Mouse (Mus musculus) skeletal muscle tissue, adult 2 months (tissue): ENCODE data around the gene Rgs7bp.
A peak's percentile ranks its signal among the peaks of the same experiment; 100 is the strongest.

Experiments used
- DNase-seq: peaks from one replicate; pipeline ENCODE4 v3.0.0-alpha.2; 2012; ENCODE audit warnings: low read depth, low spot score

The Rgs7bp gene

DNA sequence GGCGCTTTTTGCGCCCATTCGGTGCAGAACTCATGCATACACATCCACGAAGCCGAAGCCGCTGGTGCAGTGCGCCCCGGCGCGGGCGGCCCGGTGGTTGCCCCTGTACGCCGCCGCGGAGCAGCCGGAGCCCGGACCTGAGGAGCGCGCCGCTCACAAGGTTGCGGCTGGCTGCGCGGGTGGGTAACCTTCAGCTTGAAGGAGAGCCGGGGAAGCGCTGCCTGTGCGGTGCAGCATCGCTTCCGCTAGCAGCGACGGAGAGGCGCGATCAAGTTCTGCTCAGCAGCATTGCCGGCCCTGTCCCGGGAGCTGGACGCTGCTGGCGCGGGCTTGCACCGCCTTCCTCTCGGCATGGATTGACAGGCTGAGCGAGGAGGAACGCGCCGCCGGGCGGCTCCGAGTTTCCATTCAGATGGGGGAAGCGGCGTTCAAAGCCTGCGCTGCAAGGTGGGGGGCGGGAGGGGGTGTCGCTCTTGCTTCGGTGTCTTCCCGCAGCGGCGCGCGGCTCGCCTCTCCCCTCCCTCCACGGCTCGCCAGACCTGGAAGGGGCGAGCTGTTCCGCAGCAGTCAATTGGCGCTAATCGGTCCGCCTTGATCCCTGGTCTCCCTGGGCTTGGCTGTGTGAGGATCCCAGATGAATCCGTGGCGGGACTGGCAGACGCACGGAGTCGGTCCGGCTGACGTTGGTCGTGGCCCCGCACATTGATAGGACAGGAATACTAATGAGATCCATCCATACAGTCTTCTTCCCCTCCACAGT lies at the start of gene Rgs7bp:
Gene Rgs7bp, minus strand, starts transcription at position 750 of the 760 bp plus-strand sequence.
- peak; percentile 15 for DNase-seq

DNA sequence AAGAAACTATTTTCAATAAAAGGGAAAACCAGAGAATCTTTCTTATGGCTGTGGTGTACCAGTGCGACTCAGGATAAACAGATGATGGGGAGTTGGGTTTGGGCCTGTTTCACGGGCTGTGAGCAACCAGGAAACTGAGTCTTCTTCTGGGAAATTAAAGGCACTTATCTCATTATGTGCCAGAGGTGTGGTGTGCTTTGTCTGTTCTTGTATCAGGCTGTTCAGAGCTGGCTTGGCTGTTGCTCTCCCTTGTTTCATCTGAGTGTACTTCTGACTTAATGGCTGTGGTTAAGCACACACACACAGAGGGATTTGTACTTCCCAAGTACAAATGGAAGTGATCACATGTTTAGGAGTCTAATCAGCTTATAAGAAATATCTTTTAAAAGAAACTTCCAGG lies 49.7 kb upstream of the Rgs7bp start:
- DNase-seq = no peak

DNA sequence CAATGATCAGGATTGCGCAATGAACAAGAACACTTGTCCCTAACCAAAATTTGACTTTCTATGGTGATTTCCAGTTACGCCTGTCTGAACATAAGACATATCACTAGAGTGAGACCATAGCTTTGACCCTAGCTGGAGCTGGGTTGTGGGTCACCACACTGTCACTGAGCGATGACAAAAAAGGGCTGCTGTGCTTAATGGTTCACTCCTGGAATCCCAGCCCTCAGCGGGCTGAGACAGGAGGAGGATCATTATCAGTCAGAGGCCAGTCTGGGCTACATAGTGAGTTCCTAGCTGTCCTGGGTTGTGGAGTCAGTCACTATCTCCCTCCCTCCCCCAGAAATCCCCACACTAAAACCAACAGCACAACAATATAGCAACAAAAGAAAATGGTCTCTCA lies 46.0 kb upstream of the Rgs7bp start:
- no peak for DNase-seq

DNA sequence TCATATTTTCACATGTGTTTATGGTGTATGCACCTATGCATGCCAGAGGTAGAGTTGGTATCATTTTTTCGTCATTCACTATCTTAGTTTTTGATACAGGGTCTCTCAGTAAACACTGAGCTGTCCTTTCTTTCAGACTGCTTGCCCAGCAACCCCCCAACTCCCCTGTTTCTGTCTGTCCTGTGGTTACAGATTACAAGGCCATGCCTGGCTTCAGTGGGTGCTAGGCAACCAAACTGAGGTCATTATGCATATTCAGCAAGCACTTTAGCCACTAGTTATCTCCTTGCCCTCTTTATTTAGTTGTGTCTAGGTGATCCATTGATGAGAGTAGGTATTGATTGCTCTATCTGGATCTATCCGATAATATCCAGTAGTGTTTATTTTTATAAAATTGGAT lies 41.6 kb upstream of the Rgs7bp start:
- no peak for DNase-seq

DNA sequence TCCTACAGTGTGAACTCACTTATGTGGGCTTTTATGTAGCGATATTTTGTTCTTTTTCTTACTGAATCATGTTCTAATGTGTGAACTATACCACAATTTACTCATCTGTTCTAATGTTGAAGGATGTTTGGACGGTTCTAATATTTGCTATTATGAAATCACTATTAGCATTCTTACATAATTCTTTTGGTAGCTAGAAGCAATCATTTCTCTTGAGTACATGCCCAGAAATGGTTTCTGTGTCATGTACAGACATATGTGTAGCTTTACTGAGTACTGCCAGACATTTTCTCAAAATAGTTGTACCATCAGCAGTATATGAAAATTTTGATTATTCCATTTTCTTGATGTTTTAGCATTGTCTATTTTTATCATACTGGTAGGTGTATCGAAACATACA lies 34.5 kb upstream of the Rgs7bp start:
- DNase-seq = no peak

DNA sequence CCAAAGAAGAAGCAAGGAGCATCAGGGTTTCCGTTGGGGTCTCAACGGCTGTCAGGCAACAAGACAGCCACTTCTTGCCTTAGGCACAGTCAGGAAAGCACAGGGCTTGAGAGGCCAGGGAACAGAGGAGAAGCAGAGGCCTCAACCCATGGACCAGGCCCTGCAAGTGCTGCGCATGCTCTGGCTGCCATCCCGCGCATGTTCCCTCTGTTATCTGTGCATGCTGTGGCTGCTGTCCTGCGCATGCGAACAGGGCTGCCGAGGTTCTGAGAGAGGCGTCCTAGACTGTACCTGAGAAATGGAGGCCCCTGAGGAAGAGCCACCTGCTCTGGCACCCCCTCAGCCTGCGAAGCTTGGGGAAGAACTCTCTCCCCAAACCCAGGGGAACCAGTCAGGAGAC lies 27.1 kb upstream of the Rgs7bp start, which contains the start of gene 4933425L06Rik:
Gene 4933425L06Rik, plus strand, starts transcription at position 261 of the 400 bp plus-strand sequence.
- no peak for DNase-seq

DNA sequence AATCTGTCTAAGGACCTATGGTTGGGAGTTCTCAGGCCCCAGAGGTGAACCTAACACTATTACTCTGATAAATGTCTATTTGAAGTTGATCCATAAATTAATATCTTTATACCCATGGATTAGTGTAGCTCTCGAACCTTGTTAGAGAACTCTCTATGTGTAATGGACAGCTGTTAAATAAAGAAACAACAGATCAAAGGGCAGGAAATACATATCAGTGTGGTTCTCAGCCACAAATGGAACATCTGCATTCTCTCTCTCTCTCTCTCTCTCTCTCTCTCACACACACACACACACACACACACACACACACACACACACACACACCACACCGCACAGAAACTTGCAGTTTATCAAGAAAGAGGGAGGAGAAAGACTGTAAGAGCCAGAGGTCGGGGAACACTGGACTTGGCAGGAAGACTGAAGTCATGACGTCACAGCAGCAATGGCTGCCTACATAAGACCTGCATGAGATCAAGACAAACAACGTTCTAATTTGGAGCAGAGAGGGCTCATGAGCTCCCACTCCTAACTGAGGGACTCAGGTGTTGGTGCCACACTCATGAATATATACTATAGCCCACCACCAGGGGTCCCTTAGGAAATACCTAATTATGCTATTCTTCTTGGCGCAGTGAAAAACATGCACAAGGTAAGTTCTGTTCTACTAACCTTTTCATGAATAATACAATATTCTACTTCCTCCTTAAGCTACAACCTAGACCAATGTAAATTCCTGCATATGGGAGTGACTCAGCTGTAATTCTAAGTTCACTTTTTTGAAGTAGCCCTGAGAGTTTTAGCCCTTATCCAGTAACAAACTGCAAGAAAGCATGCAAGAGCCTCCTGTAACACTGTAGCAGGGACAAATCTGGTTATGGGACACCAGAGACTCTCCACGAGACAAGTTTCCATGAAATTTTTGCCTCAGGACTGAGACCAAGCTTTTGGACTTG lies 12.4 kb upstream of the Rgs7bp start:
- no peak for DNase-seq

DNA sequence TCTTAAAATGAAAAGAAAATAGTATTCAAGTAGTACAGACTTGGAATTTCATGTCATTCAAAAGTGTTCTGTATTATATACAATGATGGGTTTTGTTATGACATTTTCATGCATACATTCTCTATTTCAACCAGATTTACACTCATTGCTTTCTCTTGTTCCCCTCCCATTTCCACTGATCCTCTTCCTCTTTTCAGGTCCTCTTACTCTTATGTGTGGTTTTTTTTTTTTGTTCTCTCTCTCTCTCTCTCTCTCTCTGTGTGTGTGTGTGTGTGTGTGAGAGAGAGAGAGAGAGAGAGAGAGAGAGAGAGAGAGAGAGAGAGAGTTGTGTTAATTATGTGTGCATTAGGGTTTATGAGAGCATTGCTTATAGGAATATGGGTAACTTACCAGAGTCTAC lies 11.4 kb upstream of the Rgs7bp start:
- no peak for DNase-seq

DNA sequence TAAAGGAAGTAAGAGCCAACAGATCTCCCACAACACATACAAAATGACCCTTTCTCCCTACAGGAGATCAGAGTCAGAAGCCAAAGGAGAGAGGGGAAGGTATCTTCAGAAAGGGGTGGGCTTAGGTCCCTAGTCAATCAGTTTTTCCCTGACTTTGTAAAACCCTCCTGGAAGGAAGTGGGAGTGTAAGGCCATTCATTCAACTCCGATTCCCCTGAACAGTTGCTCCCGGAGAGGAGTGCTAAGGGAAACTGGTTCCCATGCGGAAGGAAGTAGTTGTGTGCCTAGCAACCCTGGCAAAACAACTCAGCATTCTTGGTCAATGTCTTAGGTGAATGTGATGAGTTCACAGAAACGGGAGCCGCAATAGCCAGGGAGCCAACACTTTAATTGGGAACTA lies 644 bp upstream of the Rgs7bp start:
- DNase-seq = peak; percentile 30

DNA sequence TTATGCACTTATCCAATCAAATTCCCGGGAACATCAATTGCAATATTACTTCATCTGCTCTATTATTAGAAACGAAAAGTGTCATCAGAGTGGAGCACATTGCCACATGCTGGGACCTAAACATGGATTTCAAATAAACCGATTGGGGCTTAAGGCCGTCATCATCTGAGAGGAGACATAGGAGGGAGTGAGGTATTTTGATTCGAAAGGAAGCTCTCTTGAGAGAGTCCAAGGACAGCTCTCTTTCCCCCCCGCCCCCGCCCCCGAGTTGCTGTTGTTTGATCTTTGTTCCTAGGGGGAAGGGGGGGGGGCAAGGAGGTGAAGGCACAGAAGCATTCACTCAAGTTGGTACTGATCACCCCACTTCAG lies 195 bp upstream of the Rgs7bp start:
- no peak for DNase-seq

DNA sequence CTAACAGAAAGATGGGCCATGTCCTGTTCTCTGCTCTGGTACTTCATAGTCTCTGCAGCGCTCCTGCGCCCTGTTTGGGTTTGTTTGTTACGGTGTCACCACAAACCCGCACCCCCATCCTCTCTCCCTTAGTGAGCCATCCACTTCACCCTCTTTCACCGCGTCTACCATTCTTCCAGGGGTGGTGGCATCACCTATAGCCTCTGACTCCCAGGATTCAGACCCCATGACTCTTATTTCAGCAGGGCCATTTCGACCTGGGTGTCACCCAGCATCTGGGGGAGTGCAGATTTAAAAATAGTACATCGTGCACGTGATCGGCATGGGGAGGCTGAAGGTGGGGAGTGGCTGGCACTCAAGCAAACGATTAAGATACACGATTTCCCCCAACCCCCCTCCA lies 1.1 kb downstream of the Rgs7bp start:
- no peak for DNase-seq

DNA sequence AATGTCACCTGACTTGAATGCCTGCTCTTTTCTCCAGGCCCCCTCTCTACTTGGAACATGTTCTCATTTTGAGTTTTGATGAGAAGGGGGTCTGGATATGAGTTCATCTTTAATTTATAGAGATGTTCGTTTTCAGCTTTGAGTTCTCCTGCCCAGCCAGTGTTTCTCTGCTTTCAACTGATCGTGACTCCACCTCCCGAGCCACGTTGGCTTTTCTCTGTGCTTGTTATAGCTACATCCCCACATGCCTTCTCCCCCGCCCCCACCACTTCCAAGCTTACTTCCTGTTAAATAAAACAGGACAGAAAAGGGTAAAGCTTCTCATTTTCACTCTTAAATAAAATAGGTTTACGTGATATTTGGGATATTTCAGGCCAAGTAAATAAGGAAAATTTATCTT lies 3.3 kb downstream of the Rgs7bp start:
- no peak for DNase-seq

DNA sequence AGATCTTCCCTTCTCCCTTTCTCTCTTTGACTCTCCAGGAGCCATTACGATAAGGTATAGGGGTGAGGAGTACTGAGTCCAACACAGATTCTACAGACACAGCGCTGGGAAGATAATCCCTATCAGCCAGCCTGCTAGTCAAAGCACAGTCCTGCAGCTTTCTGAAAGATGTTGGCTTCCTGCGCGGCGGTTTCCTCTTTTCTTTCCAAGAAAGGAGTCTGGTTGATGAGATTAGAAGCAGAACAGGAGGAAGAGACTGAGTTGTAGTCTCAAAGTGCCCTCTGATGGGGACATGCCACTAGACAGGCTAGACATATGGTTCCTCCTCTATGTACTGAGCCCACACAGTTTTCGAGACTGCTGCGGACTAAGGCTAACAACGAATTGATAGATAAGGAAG lies 6.1 kb downstream of the Rgs7bp start:
- no peak for DNase-seq

DNA sequence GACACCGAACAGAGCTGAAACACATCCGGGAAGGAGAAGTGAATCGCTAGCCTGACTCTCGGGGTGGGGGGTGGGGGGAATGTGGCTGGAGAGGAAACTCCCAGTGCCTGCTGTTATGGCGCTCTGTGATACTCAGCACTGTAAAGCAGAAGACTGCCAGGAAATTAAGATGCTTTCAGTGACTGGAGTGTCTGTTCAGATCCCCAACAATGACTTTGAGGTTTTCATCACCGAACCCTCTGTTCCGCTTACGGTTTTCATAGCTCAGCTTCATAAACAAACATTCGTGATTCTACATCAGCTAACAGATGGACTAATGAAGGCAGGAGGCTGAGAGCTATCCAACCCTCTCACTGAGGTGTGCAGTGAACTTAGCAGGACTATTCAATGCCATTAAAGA lies 7.4 kb downstream of the Rgs7bp start:
- DNase-seq = no peak

DNA sequence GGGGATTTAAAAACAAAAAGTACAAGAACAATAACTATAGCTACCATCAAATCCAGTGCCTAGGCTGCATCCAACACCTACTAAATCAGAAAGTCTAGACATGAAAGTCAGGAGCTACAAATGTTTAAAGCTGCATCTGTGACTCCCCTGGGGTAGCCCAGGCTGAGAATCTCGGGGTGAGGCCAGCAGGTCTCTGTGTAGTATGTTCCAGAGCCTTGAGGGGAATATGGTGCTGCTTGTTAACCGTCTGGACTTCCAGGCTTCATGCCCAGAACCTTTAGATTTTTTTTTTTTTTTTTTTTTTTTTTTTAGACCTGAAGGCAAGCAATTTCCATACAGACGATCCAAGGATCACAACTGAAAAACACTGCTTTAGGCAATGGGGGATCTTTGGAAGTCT lies 10.8 kb downstream of the Rgs7bp start:
- no peak for DNase-seq

DNA sequence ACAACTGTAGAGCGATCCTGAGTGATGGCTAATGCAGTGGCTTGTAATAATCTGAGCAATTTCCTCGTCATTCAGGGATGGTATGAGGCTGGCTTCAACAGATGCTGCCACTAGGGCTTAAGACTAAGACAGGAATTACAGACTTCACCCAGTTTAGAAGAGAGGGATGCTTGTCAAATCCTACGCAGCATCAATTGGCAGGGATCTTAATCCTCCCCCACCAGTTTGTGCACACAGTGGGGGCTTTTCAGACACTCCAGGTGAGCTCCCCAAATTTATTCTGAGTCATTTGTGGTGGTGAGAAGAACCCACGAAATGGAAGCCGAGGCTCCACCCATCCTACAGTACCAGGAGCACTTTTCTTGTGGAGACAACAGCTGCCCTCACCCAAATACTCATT lies 16.4 kb downstream of the Rgs7bp start:
- no peak for DNase-seq

DNA sequence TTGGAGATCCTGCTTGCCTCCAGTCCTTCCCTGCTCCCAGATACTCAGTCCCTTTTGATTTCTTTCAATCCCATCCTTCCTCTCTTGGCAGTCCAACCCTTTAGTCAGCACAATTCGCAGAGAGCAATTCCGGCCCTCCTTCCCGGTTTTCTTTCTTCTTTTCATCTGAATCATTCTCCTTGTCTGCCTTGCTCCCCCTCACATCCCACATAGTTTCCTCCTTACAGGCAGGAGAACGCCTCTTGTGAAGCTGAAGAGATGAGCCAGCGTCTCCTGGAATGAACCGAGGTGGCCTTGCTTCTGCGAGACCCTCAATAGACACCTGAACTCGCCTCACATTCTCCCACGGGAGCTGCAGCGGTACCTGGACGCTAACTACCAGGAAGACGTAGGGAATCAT lies 16.9 kb downstream of the Rgs7bp start:
- DNase-seq = no peak

DNA sequence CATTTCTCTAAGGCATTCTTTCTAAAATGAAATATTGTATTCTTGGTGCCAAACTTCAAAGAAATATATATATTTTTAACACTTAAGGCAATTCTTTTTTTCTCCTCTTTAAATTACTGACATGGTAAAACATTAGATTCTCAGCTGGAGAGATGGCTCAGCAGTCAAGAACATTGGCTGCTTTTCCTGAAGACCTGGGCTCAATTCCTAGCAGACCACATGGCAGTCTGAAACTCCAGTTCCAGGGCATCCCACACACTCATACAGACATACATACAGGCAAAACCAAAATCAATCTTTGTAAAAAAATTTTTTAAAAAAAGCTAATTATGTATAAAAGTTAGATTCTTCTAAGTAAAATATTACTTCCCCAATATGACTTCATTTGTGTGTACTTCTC lies 22.8 kb downstream of the Rgs7bp start:
- no peak for DNase-seq

DNA sequence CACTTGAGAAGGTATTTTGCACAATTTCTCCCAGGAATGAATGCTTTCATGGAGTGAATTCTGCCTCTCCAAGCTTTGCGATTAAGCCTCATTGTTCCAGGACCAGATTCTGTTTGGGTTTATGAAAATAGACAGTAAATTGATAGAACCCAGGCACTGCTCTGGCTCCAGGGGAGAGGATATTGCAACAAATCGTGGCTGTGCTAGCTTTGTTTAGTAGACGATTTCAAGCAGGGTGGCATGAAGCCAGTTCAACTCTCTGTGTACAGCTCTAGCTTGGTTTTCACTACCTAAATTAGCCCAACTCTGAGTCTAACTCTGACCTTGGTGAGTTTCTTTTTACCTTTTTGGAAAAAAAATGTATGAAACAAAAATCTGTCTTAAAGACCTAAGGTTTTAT lies 26.5 kb downstream of the Rgs7bp start:
- no peak for DNase-seq

DNA sequence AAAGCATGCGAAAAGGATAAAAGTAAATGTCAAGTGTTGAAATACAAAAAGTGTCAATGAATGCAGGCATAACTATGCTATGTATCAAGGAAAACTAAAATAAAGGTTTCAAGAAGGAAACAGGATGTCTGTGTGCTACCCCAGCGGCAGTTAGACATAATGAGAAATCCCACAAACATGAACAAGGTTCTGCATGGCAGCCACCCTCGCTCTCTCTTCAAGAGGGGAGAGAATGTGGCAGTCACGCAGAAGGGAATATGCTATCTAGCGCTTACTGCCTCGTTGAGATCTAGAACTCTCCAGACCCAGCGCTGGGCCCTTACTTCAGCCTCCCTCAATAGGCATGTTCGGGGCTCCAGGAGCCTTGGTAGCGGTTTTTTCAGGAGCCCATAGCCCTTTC lies 38.2 kb downstream of the Rgs7bp start:
- no peak for DNase-seq

DNA sequence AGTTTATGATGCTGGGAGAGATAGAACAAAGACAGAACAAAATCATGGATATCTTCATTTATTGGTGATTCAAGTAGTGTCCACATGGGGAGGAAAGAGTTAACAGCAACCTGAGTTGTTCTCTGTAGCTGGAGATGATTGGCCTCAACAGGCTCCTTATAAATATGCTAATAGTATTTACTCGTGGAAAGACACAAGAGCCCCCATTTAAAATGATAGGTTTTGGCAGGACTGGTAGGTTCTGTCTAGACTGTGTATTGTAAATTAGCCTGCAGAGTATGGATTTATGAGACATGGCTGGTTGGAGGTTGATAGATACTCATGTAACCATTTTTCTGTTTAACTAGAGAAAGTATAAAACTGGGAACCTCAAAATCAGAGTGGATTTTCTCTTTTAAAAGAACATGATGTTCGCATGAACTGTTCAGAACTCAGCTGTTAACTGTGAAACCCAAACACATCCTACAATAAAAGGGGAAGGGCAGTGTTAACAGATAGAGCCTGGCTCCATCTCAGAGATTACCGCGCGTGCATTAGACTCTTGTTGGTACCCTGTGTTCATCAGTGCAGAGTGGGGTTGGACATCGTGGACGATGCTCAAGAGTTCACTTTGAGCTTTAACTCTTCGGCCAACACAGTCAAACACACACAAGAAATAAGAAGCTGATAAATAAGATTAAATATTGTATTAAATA lies 38.9 kb downstream of the Rgs7bp start:
- no peak for DNase-seq

DNA sequence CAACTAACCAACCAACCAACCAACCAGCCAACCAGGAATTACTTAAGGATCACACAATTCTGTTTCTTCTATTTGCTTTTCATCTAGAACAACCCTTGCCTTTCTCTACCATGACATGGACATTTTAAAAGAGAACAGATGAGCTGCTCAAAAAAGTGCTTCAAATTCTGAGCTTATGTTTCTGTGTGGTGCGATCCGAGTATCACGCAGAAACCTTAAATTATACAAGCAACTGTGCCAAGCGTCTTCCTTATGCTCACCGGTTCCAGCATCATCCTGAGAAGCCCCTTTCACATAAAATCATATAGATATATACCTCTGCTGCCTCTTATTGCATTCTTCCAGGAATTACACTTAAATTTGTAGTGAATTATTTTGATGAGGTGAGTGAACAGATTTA lies 43.4 kb downstream of the Rgs7bp start:
- DNase-seq = no peak
